Mouse (Mus musculus) frontal cortex, postnatal 36 days (tissue): ENCODE measurements around the gene Cnga1.

Source experiments
- DNase-seq, 2 experiments: peaks; one replicate each; pipeline ENCODE4 v3.0.0; 2022; ENCODE audit warnings: low spot score in 2 of 2

Gene Cnga1

DNA sequence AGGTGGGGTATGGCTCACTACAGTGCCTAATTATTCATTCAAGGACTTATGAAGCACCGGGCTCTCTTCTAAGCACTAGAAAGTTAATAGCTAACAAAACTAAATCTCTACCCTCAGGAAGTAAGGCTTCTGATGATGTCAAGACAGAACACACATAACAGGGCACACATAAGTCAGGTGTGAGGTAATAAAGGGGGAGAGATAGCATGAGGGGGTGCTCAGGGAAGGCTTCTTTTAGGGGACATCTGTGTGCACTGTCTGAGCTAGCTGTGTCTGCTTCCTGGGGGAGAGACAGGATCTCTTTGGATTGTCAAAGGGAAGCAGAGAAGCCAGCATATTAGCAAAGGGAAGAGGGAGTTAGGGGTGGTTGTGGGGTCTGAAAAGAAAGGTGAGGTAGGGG lies at the start of gene Cnga1:
Gene Cnga1 (minus strand): TSS at position 101 of the 400 bp plus-strand sequence.
- DNase-seq = no peak

DNA sequence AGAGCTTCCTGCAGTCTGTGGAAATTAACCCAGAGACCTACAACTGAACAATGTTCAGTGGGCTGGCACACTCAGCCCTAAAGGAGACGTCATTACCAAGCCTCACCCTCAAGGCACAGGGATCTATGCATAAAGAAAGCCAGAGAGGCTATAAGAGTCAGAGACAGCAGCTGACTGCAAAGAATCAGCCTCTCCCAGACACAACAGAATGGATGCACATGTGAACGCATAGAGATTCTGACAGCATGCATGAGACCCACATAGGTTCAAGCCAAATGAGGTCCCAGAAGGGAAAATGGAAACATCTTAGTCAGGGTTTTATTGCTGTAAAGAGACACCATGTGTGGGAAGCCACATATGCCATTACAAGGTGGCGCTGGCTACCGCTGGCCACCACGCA lies 46.4 kb upstream of the Cnga1 start:
- no peak for DNase-seq

- no peak for DNase-seq
These were observed 45.5 kb upstream of the Cnga1 start for GRCm38 (mm10) chr5:72689556-72689955.

DNA sequence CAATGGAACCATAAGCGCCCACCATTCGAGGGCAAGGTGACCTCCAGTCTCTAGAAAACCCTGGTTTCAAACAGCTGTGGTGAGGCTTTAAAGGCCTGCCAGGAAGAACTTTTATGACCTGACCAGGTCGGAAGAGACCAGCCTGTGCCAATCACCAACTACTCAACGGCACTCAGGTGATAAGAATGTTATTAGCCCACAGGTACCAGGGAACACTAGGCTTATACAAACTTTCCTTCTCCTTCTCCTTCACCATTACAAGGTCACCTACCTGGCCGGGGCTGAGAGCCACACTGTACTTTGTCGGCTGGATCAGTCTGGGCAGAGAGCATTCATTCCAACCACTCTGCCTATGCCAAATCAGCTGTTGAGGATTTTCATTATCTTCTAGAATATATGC lies 37.4 kb upstream of the Cnga1 start:
- no peak for DNase-seq

DNA sequence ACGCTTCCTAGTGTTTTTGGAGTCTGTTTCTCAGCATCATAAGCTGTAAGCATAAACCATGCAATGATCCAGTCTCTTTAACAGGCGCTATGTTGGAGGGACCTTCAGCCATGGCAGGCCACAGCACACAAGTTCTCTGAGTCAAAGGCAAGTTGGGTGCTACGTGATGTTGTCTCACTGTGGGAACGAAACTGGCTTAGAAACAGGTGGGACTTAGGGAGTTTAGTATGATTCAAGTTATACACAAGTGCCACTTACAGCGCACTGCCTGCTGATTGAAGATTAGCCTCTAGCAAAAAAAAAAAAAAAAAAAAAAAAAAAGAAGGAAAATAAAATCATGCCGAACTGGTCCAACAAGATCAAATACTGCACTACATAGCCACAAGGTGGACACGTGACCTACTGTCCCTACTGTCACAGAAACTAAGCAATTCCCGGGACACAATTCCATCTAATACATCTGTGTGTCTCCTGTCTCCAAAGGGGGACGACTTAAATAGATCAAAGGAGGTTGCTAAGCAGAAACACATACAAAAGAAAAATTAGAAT lies 31.0 kb upstream of the Cnga1 start:
- no peak for DNase-seq

DNA sequence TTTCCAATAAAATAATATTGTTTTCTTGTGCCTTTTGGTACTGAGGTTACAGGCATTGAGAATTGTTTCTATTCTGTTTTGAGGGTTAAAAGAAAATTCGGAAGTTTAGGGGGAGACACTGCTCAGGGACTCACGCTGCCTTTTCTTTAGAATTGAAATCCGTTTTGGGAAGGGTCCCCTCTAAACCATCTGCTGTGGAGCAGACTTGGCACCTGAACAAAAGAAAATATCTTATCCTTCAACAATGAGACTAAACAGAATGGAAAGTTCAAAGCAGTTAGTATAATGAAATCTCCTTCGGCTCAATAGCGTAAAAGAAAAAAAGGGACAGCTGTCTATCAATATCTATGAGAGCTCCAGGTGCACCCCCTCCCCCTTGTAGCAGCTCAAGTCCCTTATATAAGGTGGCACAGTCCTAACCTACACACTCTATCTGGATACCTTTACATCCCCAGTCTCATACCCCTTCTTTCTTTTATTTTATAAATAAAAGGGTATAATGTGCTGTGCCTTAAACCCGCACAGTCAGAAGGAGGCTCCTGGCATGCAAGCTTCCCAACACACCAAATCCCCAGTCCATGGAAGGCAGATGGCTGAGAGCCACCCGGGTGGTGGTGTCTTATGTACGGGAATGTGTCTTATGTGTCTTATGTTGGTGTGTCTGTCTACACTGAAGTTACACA lies 27.1 kb upstream of the Cnga1 start:
- DNase-seq = no peak

GRCm38 (mm10) chr5:72668351-72668750 lies 24.3 kb upstream of the Cnga1 start:
- no peak for DNase-seq

- no peak for DNase-seq
These were observed 22.4 kb upstream of the Cnga1 start for GRCm38 (mm10) chr5:72666428-72666827.

GRCm38 (mm10) chr5:72665281-72665680 lies 21.2 kb upstream of the Cnga1 start:
- peak; percentile 31 to 49 for DNase-seq

DNA sequence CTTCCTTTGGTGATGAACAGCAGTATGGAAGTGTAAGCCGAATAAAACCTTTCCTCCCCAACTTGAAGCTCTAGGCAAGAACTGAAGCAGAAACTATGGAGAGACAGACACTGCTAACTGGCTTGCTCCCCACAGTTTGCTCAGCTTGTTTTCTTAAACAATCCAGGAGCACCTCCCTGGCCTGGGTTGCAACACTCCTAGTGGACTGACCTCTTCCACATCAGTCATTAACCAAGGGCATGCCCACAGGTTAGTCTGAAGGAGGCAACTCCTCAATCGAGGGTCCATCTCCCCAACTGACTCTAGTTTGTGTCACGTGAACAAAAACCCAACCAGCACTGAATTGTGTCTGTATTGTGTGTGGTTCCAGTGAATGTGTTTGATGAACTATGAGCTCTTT lies 20.8 kb upstream of the Cnga1 start:
- no peak for DNase-seq

DNA sequence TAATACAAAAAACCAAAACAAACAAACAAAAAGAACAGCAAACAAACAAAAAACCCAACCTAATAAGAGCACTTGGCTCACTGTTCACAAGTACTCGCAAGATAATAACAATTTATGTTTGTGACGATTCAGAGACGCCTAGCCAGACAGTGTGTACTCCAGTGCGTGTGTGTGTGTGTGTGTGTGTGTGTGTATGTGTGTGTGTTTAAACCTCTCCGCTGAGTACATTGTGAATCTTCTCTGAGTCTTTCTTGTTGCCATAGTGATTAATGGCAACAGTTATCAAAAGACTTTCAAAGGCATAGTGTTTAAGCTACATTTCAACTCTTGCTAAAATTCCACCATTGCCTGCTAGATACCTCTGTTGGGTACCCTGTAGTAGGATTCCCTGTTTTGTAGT lies 20.1 kb upstream of the Cnga1 start:
- DNase-seq = no peak

DNA sequence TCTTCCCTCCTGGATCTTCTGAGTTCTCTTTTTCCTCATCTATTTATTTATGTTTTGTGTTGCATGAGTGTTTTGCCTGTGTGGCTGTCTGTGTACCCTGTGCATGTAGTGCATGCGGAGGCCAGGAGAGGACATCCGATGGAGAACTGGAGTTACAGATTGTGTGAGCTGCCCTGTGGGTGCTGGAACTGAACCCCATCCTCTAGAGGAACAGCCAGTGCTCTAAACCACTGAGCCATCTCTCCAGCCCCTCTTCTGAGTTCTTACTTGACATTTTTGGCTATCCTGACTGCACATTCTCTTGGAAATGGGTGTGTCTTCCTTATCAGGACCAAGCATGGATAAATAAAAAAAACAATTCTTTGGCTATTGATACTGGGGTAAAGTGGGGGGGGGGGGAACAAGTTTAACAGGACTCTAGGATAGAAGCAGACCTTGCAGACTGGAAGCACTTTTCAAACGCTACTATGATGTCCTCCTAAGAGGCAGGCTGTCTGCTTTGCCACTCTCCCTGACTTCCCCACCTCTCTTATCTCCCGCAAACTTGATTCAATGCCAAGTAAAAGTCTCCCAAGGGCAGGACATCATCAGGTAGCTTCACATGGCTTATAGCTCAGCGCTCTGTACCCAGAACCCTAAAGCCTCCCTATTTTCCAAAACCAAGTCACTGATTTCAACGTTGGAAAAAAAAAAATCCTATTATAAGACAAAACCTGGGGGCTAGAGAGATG lies 17.1 kb upstream of the Cnga1 start:
- no peak for DNase-seq

- no peak for DNase-seq
These were observed 14.3 kb upstream of the Cnga1 start for GRCm38 (mm10) chr5:72658375-72658774.

DNA sequence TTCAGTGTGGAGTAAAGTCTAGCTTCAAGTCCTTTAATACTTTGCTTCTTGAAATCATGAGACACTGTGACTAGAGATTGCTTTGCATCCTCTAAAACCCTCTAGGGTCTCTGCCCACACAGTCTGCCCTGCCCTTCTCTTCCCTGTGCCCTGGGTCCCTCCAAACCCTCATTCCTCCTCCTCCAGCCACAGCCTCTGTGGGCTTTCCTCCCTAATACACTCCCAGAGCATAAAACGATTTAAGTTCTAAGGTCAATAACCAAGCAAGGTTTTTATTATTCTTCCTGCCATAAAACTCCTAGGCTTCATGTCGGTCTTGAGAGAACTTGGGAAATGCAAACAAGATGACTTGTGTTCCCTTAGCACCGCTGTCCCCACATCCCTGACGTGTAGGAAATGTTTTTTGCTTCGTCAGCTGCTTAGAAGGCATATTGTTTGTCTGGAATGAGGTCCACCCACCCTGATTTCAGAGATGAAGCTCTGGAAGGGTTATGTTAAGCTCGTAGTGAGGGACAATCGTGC lies 12.3 kb upstream of the Cnga1 start:
- DNase-seq = no peak

- DNase-seq = no peak
These were observed 9.1 kb upstream of the Cnga1 start for GRCm38 (mm10) chr5:72653068-72653674.

- no peak for DNase-seq
These were observed 5.1 kb upstream of the Cnga1 start for GRCm38 (mm10) chr5:72648987-72649735.

GRCm38 (mm10) chr5:72647958-72648595 lies 4.0 kb upstream of the Cnga1 start:
- DNase-seq = no peak

DNA sequence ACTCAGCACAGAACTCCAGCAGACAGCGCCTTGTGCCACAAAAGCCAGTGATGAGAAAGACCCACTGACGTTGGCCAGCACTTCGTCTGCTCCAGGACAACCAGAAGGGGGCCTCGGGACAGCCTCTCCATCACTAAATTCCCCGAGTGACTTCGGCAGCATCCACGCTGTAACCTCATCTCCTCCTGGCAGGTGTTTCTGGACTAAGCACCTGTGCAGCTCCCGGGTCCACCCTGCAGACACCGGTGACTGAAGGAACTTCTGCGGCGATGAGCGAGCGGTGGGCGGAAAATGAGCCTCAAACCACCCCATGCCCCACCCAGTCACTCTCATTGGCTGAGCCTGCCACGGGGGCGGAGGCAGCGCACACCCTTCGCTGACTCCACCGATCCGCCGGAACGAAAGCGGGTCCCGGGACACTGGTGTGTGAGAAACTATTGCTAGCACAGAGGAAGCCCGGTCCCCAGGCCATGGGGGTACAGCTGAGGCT lies 3.4 kb upstream of the Cnga1 start, which contains the start of gene Nipal1:
Gene Nipal1 (plus strand): TSS at position 378 of the 490 bp plus-strand sequence.
- peak; percentile 11 to 15 for DNase-seq

- no peak for DNase-seq
These were observed 2.9 kb upstream of the Cnga1 start for GRCm38 (mm10) chr5:72646996-72647395.

GRCm38 (mm10) chr5:72646131-72646530 lies 2.1 kb upstream of the Cnga1 start:
- DNase-seq = no peak

DNA sequence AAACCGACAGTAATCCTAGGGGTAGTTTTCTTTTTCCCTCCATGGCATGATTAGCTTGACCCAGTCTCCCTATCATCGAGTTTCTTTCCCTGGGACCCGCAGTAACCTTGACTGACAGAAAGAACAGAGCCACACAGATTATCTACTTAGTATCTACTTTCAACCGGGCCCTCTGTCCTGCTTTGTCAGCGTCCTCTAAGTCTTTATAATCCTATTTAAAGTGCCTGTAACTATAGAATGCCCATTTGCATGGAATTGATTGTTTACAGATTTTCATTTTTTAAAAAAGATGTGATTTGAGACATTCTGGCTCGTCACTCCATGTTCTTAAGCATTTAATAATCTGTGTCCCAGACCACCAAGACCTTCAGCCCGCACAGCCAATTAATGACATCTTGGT lies 420 bp downstream of the Cnga1 start:
- DNase-seq = no peak
